Mouse (Mus musculus) heart, postnatal 36 days (tissue): Measurements from ENCODE around the gene Cyfip2. TPM values are rescaled to one million over a fixed set of nuclear protein-coding genes. Genes with fewer than 3 reads are reported as not detected.

Experiments used
- DNase-seq, 2 experiments: peaks; one replicate each; pipeline ENCODE4 v3.0.0; 2021 to 2022
- intact Hi-C: fragments of 180-260 bp; cut with DNase I; formaldehyde crosslinking; loops from one replicate; pipeline ENCODE4 v1.15.1; 2025
- total RNA-seq, 2 experiments: library from RNA; stranded (reverse); gene quantifications; 2 replicates each; pipeline ENCODE4 v1.2.3; 2021

The Cyfip2 gene
- total RNA-seq, 2 experiments from 2014 or later, result 61.9 to 65.1 TPM

DNA sequence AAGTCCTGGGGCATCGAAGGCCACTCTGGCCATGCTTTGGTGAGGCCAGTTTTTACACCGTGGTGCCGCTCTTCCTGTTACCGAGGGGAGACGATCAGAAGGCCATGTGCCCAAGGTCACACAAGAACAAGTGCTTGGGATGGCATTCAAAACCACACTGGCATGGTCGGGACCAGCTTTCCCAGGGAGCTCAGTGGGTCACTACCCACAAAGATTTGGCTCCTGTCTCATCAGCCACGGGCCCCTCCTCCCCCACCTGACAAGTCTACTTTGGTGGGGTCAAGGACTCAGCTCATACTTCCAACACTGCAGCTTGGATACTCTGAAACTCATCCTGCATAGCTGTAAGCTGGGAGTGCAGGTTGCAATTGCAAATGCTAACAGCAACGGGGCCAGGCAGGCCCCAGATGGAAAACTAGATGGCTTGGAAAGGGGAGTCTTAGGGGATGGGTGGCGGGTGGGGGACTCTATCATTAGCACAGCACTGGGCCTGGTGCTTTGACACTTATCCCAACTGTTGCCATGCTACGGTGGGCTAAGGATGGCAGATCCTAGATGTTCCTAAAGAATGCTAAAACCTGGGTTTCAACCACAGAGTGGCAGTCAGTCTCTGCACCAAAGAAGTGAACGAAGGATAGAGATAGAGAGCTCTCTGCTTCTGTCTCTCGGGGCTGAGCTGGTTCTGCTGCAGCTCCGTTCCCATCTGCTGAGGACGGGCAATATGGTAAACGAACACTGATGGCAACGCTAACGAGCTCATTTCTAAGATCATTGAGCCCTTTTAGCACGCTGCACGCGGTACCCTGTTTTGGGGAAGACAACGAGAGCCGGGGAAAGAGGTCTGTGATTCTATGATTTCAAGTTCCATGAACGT lies 67.7 kb downstream of the Cyfip2 start:
- intact Hi-C loops, result no loop called here
- DNase-seq, result no peak

DNA sequence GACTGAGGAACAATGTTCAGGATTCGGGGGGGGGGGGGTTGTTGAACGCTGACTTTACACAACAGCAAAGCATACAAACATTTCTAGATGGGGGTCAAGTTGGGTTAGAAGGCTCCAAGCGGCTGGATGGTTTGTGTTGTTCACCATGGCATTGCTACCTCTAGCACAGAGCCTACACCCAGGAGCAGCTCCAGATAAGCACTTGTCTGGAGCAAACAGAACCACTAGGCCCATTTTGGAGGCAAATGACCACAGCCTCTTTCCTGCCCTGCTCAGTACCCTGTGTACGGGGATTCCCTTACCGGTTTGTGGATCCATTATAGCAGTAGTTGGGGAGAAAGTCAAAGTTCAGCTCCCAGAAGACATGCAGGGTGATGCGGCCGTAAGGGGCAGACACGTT lies 70.7 kb downstream of the Cyfip2 start:
- intact Hi-C loops, result no loop called here

DNA sequence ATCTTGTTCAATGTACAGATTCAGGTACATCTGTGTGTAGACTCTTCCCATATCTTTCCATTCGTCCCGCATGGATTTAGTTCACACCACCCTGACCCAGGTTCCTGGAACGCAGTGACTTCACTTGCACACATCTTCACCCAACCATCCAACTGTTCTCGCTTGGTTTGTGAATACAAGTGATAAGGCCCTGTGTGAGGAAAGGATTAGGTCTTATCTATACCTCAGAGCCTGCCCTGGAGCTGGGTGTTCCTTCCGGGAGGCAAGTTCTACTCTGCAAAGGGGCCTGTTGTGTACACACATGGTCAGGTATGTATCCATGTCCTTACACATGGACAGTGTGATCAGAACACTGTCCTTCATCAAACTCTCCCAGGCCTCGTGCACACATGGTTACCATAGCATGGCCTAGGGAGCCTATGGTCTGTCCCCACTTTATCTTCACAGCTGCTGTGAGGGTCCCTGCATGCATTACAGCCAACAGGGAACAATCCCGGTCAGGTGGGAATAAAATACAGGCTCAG lies 71.4 kb downstream of the Cyfip2 start:
- intact Hi-C loops, result no loop called here
- no peak for DNase-seq

More for the DNA sequence above, 70.7 kb downstream of the Cyfip2 start:
- no peak for DNase-seq

DNA sequence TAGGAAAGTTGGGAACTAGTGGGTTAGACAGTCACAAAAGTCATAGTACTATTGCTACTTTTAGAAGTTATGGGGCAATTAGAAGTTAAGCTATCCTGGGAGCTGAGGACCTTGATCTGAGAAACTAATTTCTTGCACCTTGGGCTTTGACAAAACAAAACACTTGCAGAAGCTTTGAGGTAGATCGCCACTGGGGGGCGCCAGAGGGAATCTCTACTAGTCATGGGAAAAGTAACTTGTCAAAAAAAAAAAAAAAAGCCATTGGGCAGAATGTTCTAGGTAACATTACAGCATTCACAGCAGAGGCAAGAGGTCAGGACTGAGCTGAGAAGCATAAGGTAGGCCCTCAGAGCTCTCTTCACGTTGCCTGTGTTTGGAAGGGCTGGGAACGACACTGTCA lies 75.7 kb downstream of the Cyfip2 start:
- DNase-seq, result peak; percentile 30 to 64
- intact Hi-C loops, result no loop called here

- no peak for DNase-seq
- intact Hi-C loops, result no loop called here
Observed at GRCm38 (mm10) chr11:46235334-46235733, 77.3 kb downstream of the Cyfip2 start, which contains the start of gene Fndc9. Fndc9 (plus strand) TSS chr11:46235531.

DNA sequence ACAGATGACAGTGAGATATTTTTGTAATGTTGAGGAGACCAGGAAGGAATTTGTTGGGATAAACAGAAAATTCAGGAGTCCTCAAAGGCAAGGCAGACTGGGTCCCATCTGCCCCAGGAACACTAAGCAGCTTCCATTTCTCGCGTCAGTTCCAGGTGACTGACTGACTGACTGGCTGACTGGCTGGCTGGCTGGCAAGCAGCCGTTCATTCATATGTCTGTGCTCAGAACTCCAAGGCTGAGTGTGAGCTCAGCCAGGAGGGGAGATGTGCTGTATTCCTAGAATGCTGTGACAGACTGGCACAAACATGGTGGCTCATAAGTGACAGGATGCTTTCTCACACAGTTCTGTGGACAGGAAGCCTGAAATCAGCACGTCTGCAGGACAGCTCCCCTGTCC lies 78.7 kb downstream of the Cyfip2 start:
- DNase-seq, result no peak
- intact Hi-C loops, result no loop called here

DNA sequence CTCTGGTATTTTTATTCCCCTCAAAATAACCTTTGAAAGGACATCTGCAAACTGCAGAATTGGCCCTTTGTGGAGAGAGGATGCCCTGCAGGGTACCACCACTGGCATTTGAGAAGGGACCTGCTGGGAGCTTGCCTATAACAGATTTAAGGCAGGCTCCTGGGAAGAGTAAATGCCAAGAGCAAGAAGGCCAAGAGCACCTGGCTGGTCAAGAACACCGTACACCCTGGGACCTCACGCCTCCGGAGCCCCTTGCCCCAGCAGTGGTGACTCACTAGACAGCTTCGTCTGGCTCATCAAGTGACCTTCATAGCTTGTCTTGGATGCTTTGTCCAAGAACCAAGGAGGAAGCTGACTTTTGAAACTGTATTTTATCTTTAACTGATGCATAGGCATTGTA lies 79.9 kb downstream of the Cyfip2 start:
- DNase-seq, result no peak
- intact Hi-C loops, result no loop called here

- intact Hi-C loops, result no loop called here
- DNase-seq, result no peak
Observed at GRCm38 (mm10) chr11:46230184-46230583, 82.5 kb downstream of the Cyfip2 start.

GRCm38 (mm10) chr11:46225345-46225744 lies 87.3 kb downstream of the Cyfip2 start:
- intact Hi-C loops, result no loop called here
- DNase-seq, result no peak

- intact Hi-C loops, result no loop called here
- no peak for DNase-seq
Observed at GRCm38 (mm10) chr11:46223575-46223974, 89.1 kb downstream of the Cyfip2 start.

DNA sequence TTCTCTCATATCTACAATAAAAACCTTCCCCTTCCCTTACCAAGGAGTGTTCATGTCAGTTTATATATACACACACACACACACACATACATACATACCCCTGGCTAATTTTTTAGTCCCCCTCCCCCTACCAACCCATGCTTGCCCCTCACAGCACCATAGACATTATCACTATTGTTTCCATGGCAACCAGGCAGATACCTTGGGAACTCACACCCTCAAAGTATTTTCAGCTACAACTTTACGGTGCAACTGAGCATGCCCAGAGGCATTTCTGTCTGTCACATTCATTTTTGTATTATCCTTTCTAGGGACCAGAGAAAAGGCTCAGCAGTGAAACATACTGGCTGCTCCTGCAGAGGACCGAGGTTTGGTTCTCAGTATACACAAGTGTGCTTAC lies 92.4 kb downstream of the Cyfip2 start:
- intact Hi-C loops, result no loop called here
- no peak for DNase-seq

DNA sequence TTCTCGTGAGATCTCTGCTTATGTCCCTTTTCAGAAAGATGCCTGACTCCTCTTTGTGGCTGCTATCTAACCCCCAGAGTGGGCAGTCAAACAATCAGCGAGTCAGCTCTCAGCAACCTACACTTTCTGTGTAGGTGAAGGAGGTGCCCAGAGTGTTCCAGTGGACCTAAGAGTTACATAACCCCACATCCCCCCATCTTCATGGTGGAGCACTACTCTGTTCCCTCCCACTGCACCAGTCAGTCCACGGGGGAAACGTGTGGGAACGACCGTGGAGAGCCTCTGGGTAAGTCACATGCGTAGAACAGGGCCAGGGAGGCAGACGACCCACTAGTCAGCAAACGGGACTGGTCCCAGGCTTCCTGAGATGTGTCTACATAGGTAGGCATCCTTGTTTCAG lies 93.3 kb downstream of the Cyfip2 start:
- intact Hi-C loops, result loop anchor here (5.0 kb wide), 1 partner anchor 272 kb away; no protein-coding TSS in a partner anchor
- no peak for DNase-seq

DNA sequence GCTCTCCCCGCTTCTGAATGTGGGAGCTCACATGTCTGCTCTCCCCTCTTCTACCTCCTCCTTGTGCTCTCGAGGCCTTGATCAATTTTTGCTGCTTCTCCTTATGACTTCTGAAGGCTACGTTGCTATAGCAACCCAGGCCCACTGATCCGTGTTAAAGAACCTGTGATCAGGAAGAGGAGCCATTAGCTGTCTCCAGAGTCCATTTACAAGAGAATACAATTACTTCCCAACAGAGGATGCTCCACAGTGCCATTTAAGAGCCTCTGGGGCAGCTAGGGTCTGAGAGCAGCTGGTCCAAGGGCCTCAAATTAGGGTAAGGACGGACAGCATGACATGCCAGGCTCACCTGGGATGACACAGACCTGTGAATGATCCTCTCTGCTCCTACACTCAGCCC lies 94.1 kb downstream of the Cyfip2 start:
- no peak for DNase-seq
- intact Hi-C loops, result loop anchor here (5.0 kb wide), 1 partner anchor 271 kb away; no protein-coding TSS in a partner anchor

DNA sequence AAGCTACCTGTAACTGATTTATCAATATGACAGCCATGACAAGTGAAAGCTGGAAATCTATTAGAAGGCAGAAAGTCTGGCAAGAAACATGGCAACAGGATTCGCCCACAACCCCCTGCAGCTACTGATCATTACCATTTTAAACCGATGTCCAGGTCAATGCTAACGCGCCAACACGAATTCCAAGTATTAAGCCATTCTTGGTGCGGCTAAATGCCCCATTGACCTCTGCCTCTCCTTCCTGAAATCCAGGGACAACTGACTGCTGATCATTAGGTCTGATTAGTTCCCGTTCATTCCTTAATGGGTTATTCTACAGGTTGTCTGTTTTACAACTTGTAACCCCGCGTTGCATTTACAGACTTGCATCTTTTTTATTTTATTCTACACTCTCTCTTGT lies 95.0 kb downstream of the Cyfip2 start:
- no peak for DNase-seq
- intact Hi-C loops, result loop anchor here (5.0 kb wide), 1 partner anchor 270 kb away; no protein-coding TSS in a partner anchor

GRCm38 (mm10) chr11:46216669-46217068 lies 96.0 kb downstream of the Cyfip2 start:
- DNase-seq, result no peak
- intact Hi-C loops, result loop anchor here (5.0 kb wide), 1 partner anchor 269 kb away; no protein-coding TSS in a partner anchor

- intact Hi-C loops, result loop anchor here (1.0 to 5.0 kb wide), 4 partner anchors 87 to 268 kb away; partner anchors contain the start of gene Gm12166
- peak; percentile 52 to 65 for DNase-seq
Observed at GRCm38 (mm10) chr11:46215354-46215753, 97.3 kb downstream of the Cyfip2 start.

- intact Hi-C loops, result loop anchor here (1.0 to 5.0 kb wide), 4 partner anchors 86 to 267 kb away; partner anchors contain the start of gene Gm12166
- peak in 1 of 2 experiments; percentile 14 for DNase-seq
Observed at GRCm38 (mm10) chr11:46214368-46215230, 98.1 kb downstream of the Cyfip2 start.

- intact Hi-C loops, result loop anchor here (2.0 kb wide), 2 partner anchors 85 to 197 kb away; no protein-coding TSS in a partner anchor
- no peak for DNase-seq
Observed at GRCm38 (mm10) chr11:46213844-46214243, 98.8 kb downstream of the Cyfip2 start.

DNA sequence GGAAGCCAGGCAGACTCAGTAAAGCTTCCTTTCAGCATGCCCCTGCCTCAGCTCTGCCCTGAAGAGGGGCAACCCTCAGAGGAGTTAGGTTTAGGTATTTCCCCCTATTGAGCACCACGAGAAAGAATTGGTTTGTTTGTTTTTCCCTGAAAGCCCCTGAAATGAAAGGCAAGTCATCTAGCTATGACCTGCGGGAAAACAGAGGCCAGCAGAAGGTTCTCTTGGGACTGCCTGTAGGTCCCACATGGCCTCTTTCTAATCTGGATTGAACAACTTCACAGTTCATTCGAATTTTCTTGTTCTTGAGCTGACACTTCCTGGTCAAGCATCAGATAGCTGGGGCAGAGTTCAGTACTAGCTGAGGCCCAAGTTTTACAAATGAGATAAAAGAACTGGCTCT lies 100.8 kb downstream of the Cyfip2 start:
- intact Hi-C loops, result no loop called here

GRCm38 (mm10) chr11:46209884-46210283 lies 102.8 kb downstream of the Cyfip2 start:
- intact Hi-C loops, result no loop called here
- DNase-seq, result no peak

More for the DNA sequence above, 100.8 kb downstream of the Cyfip2 start:
- DNase-seq, result no peak
